Mouse (Mus musculus) liver, embryonic 11.5 days (tissue): ENCODE measurements around the gene Nfu1. TPM values are rescaled to one million over a fixed set of nuclear protein-coding genes. Genes with fewer than 3 reads are reported as not detected.

Source experiments
- ATAC-seq: fragments of 200-750 bp; cut with Nextera tagmentation; replicated peaks from 2 replicates; pipeline ENCODE4 v1.8.0; 2017; ENCODE audit warnings: moderate number of reproducible peaks, mild to moderate bottlenecking, moderate TSS enrichment, moderate library complexity; ENCODE audit not compliant: low FRiP score
- DNase-seq: peaks from one replicate; pipeline ENCODE4 v3.0.0-alpha.2; 2017; ENCODE audit warnings: low spot score
- H3K27ac ChIP-seq: fragments of 300-500 bp; sonication (generic); 2 replicates; pipeline ENCODE4 v1.5.1; 2014; ENCODE audit warnings: mild to moderate bottlenecking, low read depth, low read length, control low read depth
- H3K27me3 ChIP-seq: fragments of 300-500 bp; sonication (generic); replicated peaks from 2 replicates; pipeline ENCODE4 v1.6.1; 2014; ENCODE audit warnings: low read length, mixed read lengths; ENCODE audit not compliant: control insufficient read depth, insufficient read depth
- H3K36me3 ChIP-seq: fragments of 300-500 bp; sonication (generic); 2 replicates; pipeline ENCODE4 v1.6.1; 2014; ENCODE audit warnings: mild to moderate bottlenecking, low read length, moderate library complexity, mixed read lengths; ENCODE audit not compliant: control insufficient read depth, insufficient read depth
- H3K4me1 ChIP-seq: fragments of 300-500 bp; sonication (generic); replicated peaks from 2 replicates; pipeline ENCODE4 v1.6.1; 2014; ENCODE audit warnings: low read length, mixed read lengths; ENCODE audit not compliant: control insufficient read depth, insufficient read depth
- H3K4me2 ChIP-seq: fragments of 300-500 bp; sonication (generic); 2 replicates; pipeline ENCODE4 v1.6.1; 2014; ENCODE audit warnings: mild to moderate bottlenecking, control low read depth, moderate library complexity
- H3K4me3 ChIP-seq: fragments of 300-500 bp; sonication (generic); 2 replicates; pipeline ENCODE4 v1.5.1; 2014; ENCODE audit warnings: low read depth, low read length, control low read depth
- H3K9ac ChIP-seq: fragments of 300-500 bp; sonication (generic); 2 replicates; pipeline ENCODE4 v1.6.1; 2014; ENCODE audit warnings: low read depth, low read length, control low read depth
- H3K9me3 ChIP-seq: fragments of 300-500 bp; sonication (generic); 2 replicates; pipeline ENCODE4 v1.6.1; 2016; ENCODE audit warnings: low read length, inconsistent platforms, mixed read lengths; ENCODE audit not compliant: control insufficient read depth
- WGBS: fragments of 180-500 bp; shearing (Covaris S2); extraction: QIAGEN DNeasy Blood & Tissue Kit; methylation state at CpG from one replicate; pipeline ENCODE4 v1.1.7; 2014; 5-methylcytosine and 5-hydroxymethylcytosine counted together
- polyA plus RNA-seq: library from polyadenylated mRNA; unstranded; fragments of >200 nt; fragmentation: Nextera tagmentation; extraction: Ambion mirVana; gene quantifications from 2 replicates; pipeline ENCODE4 v1.2.1, GENCODE M21; 2014

Nfu1 gene
- polyA plus RNA-seq, 1 experiment from 2014 or later, result 105 TPM

GRCm38 (mm10) chr6:87070641-87071040 is 61.6 kb downstream of the Nfu1 start:
- WGBS, result 82% methylated on average over 4 of the region's 4 CpGs
- Histone ChIP-seq H3K4me2 (no peak overlapping the region), H3K4me3 (no peak overlapping the region), H3K27me3 (no peaks in the 10 kb centered on the region), H3K36me3 (peaks cover 16% of the 10 kb centered on the region), H3K9ac (no peak overlapping the region), H3K4me1 (peaks cover 8% of the 10 kb centered on the region; the same call in 1 of the 2 replicates), H3K9me3 (no peaks in the 10 kb centered on the region), H3K27ac (no peak overlapping the region)
- ATAC-seq (no peak), DNase-seq (no peak)

DNA sequence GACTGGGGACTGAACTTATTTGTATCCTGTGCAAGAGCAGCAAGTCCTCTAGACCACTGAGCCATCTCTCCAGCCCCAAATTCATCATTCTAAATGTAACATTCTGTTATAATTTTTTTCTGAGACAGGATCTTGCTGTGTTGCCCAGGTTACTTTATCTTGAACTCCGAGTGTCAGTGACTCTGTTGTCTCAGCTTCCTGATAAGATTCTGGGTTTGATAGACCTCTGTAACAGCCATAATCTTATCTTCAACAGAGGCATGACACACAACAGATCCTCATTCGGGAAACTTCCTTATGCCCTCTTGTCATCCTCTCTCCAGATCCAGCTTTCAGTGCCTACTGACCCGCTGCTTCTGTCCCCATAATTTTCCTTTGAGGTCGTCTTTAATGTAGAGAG is 63.7 kb downstream of the Nfu1 start:
- no peak; the same call in 1 of the 2 replicates for ATAC-seq
- 35% methylated on average over 4 of the region's 4 CpGs for WGBS
- no peaks in the 10 kb centered on the region for H3K9me3 ChIP-seq

GRCm38 (mm10) chr6:87075092-87075685 is 66.2 kb downstream of the Nfu1 start:
- Histone ChIP-seq H3K4me3 (no peak overlapping the region), H3K27me3 (no peaks in the 10 kb centered on the region), H3K9ac (no peak overlapping the region), H3K4me1 (peaks cover 8% of the 10 kb centered on the region; the same call in 1 of the 2 replicates), H3K4me2 (no peak overlapping the region), H3K9me3 (no peaks in the 10 kb centered on the region), H3K27ac (no peak overlapping the region), H3K36me3 (peaks cover 13% of the 10 kb centered on the region)
- WGBS, result 58% methylated on average over 3 of the region's 3 CpGs
- DNase-seq (no peak), ATAC-seq (peak; percentile 68)

More for the DNA sequence above, 63.7 kb downstream of the Nfu1 start:
- no peak for DNase-seq
- H3K27me3 ChIP-seq, result no peaks in the 10 kb centered on the region
- H3K4me2 ChIP-seq, result no peak overlapping the region
- no peak overlapping the region for H3K9ac ChIP-seq
- H3K4me3 ChIP-seq, result no peak overlapping the region
- H3K4me1 ChIP-seq, result peaks cover 8% of the 10 kb centered on the region; the same call in 1 of the 2 replicates
- peaks cover 14% of the 10 kb centered on the region for H3K36me3 ChIP-seq
- no peak overlapping the region for H3K27ac ChIP-seq

Other genes with a start within 250 kb of the Nfu1 start
- gene Anxa4, start 215.7 kb upstream of the Nfu1 start, polyA plus RNA-seq, result 41.8 and 43.0 TPM in 2 replicates
- 13.1 TPM in 2 replicates for gene Aak1, start 159.7 kb upstream of the Nfu1 start, polyA plus RNA-seq
- 15.8 and 18.3 TPM in 2 replicates for gene Gfpt1, start 33.6 kb downstream of the Nfu1 start, polyA plus RNA-seq
- 0.19 and 0.43 TPM in 2 replicates for gene D6Ertd527e, start 95.5 kb downstream of the Nfu1 start, polyA plus RNA-seq